Mouse (Mus musculus) thymus, postnatal 36 days (tissue): ENCODE data around the gene Slc10a1.

ENCODE experiments used
- DNase-seq, 2 experiments: peaks; one replicate each; pipeline ENCODE4 v3.0.0; 2022; ENCODE audit warnings: mixed read lengths in 2 of 2

Slc10a1 gene

DNA sequence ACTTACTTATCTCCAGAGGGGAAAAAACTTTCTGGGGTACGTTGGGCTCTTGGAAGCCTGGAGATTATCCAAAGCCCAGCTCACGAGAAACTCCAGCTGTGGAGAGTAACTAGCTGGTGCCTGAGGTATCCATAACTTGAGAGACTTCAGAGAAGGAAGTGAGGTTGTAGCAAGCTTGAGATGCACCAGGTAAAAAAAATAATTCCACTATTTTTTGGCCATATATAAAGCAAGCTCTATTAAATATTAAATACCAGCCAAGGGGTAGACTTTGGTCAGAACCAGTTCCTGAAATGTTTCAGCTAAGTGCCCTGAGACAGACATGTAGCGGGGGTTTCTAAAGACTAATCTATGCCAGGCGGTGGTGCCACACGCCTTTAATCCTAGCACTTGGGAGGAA, at the start of gene Slc10a1:
TSS of gene Slc10a1 (minus strand) at position 101 of the 400 bp plus-strand sequence.
- DNase-seq, result no peak

DNA sequence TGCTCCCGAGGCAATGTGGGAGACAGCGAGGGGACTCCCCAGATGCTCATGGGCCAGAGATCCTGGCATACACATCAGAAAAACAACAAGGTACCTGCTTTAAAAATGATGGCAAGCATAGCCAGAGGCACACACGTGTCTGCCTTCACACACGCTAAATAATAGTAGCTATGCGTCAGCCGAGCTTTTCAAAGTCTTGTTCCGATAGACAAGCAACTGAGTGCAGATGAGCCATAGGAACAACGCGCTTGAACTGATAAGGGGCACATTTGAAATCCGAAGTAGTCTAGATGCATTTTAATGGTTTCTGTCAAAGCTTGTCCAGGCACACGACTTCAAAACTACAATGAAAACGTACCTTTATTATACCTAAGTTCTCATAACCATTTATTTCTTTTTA, 49.1 kb upstream of the Slc10a1 start:
- no peak for DNase-seq

DNA sequence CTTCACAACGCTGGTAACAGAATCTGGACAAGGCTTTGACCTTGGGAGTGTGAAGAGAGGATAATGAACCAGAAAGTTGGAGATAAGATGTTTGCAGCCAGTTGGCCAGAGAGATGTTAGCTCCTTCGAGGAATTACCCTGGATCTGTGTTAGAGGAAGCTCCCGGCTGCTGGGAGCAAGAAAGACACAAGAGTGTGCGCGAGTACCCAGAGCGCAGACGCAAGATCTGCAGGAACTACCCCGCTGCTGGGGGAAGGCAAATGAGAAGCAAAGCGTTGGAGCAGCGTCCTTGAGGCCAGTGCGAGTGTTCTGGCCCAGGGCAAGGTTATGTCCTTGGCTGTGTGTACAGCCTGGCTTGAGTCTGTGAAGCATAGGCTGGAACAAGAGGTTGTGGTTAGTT, 45.0 kb upstream of the Slc10a1 start:
- no peak for DNase-seq

DNA sequence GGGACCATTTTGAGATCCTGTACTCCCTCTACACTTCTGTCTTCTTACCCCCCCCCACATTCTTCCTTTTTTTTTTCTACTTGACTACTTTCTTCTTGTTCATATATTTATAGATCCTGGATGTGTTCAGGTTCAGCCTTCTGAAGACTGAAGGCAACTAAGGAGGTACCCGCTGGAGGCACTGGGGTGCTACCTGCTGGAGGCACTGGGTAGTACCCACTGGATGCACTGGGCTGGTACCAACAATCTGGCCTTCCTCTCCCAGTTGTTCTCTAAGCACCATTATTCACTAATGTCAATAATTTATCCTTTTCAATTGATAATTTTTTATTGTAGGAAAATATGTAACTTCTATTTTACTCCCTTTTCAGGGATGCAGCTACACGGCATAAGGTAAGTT, 43.5 kb upstream of the Slc10a1 start:
- DNase-seq, result no peak

DNA sequence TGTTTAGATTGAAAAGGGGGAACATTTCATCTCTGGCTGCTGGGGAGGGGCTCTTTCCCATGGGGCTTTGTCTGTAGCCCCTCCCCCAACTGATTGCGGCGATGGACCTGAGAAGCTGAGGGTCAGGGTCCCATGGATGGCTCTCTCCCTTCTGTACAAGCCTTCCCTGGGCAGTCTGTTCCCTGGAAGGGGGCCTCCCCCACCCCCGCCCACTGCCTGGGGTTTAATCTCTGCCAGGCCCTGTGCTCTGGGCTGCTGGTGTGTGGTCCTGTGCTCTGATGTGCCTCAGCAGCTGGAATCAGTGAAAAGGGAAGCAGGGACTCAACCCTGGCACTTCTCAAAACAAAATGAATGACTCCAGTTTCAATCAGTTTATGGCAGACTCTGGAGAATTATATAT, 41.3 kb upstream of the Slc10a1 start:
- DNase-seq, result no peak

DNA sequence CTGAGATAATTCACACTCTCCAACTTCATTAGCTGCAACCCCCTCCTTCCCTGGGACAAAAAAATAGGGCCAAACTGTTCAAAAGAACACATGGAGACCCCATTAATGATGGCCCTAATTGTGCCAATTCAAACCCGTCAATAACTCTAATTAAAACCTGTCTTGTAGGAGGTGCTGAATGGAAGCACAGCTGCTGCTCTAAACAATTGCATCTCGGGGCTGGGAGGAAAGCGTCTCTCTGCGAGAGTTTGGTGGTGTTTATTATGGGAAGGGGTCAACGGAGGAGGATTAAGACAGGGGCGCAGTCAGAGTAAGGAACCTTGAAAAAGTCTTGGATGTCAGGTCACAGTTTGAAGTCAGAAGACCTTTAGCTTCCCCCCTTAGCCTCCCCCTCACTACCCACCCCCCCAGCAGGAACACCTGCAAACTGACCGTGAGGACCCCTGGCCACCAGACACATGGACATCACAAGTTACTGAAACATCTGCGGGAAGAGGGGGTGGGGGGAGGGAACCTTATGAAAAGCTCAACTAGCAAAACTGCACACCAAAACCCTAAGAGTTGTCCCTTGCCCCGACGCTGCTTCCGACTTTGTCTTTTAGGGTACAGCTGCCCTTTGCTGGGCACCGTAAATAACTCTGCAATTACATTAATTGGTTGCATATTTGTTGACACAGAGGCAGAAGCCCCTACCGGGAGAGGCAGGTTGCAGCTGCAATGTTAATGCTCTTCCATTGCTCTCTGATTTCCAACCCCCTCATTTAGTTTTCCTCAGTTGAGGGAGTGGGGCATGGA, 34.5 kb upstream of the Slc10a1 start:
- DNase-seq, result no peak

DNA sequence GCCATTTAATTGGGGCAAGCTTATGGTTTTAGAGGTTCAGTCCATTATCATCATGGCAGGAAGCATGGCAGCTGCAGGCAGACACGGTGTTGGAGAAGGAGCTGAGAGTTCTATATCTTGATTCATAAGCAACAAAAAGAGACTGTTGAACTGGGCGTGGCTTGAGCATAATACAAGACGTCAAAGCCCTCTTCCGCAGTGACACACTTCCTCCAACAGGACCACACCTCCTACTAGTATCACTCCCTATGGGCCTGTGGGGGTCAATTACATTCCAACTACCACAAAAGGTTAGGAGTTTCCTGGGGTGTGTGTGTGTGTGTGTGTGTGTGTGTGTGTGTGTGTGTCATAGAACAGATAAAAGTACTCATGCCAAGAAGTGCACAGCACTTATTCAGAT, 32.4 kb upstream of the Slc10a1 start:
- no peak for DNase-seq

DNA sequence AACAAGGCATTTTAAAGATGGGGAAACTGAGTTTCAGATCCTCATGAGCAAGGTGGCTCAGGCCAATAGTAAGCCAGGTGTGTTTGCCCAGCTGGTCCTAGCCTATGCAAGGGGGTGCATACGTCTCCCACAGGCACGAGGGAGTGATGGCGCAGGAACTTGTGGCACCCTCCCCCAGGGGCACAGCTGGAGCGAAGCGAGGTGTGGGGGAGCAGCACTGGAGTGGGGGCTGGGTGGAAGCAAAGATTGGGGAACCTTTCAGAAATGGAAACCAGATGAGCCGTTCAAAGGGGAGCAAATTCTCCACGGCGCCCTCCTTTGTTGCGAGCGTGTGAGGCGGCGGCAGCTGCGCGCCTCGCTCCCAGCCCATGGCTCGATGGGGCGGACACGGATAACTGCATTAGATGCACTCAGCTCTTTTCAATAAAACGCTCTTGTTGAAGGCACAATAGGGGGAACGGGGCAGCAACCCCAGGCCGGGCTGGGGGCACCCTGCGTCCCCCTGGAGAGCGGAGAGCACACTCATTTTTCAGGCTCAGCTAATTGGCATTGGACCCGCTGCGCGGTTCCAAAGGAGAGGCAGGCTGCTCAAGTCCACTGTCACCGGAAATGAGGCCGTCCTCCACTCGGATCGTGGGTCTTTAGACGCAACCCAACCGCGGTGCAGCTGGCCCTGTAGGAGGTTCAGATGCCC, 30.2 kb upstream of the Slc10a1 start:
- DNase-seq, result peak; percentile 35 to 63

DNA sequence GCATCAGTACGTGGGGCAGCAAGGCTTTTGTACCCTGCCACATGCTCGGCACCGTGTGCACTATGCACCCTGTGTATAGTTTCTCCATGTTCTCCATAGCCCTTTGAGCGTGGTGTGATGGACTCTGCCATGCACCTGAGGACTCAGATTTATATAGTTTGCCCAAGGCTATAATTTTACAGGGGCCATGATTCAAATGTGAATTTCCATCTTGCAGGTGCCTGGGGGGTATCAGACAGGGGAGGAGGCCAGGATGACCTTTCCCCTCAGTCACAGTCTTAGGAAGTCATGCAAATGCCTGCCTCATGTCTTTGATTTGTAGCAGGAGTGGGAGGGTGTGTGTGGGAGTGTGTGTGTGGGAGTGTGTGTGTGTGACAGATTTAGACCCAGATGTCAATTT, 29.1 kb upstream of the Slc10a1 start:
- no peak for DNase-seq

DNA sequence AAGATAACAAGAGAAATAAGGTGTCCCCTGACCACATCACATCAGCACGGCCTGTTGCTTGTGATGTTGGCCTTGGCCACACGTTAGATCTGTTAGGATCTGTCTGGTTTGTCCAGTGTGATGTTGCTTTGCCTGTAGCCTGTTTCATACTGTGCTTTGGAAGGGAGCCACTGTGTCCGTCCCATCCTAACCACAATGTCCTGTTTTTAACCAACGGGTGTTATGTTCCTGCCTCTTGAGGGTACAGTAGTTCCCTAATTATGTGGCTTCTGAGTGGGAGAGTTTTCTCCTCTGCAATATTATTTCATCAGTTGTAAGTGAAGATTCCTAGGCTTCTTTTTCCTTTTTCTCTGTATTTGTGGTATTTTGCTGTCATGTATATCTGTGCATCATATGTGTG, 26.8 kb upstream of the Slc10a1 start:
- no peak for DNase-seq

DNA sequence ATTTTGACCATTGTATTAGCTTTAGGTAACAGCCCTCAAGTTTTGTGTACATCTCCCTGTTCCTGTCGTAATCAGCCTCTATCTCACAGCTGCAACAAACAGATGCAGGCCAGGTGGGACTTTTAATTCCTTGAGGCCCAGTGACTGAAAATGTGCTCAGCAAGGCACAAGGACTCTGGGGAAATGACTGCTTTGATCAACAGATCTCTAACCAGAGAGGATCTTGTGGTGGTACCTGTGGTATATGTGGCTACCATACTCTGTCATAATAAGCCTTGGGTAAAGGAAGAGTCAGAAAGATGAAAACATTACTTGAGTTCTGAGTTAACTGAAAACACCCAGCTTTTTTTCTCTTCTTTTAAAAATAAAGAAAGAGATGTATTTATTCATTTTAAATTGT, 25.3 kb upstream of the Slc10a1 start:
- peak in 1 of 2 experiments; percentile 26 for DNase-seq

DNA sequence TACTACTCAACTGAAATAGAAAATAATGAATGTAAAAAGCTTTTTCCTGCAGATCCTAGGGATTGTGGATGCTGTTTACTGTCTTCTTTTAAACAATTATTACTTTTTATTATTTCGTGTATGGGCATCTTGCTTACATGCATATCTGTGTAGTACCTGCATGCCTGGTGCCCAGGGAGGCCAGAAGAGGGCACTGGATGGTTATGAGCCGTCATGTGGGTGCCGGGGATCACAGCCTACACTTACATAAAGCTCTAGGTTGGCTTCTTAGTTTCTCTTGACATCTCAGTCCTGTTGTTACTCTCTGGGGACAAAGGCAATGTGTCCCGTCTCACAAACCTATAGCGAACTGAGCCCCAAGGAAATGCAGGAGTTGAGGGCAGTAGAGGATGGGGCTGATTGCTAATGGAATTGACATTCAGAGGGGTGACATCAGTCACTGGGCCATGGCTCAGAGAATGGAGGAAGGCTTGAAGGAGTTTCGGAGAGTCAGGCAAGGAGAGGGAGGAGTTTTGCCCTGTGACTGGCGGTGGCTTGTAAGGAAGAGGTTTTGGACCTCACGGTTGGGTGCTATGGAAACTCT, 24.1 kb upstream of the Slc10a1 start:
- peak; percentile 22 to 40 for DNase-seq

DNA sequence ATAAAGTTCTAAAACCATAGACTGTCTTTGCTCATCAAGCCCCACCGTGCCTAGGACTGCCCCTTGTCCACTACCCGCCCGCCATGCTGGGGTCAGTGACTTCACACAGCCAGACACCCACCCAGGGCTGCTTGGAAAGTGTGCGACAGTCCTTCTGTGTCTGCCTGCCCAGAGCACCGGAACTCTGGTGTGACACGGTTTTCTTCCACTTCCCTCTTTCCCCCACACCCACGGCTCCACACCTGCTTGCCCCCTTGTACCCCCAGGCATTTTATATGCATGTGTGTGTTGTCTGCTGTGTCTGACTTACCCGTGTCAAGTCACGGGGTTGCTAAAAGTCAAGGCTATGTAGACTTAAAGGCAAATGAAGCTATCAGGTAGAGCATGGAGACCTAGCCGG, 23.3 kb upstream of the Slc10a1 start:
- DNase-seq, result peak in 1 of 2 experiments; percentile 48

DNA sequence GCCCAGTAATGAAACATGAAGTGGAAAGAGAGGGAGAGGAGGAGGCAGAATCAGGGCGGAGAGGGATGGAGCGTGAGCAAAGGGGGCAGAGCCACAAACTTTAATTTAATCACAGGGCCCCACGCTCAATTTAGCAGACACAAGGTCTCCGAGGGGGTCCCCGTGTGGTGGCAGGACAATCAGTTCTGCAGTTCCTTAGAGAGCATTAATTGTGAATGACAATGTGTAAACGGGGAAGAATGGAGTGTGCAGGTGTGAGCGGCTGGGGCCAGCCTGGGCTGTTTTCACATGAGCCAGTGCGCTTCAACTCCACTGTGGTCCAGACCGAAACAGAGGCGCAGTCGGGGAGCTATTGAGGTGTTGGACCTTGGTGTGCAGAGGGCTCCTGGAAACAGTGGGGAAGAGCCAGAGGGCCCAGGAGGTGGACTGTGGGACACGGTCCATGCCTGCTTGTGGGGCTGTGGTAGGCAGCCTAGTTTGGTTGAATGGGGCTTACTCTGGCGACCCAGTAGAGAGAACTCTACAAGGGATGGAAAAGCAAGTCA, 22.5 kb upstream of the Slc10a1 start:
- DNase-seq, result no peak

DNA sequence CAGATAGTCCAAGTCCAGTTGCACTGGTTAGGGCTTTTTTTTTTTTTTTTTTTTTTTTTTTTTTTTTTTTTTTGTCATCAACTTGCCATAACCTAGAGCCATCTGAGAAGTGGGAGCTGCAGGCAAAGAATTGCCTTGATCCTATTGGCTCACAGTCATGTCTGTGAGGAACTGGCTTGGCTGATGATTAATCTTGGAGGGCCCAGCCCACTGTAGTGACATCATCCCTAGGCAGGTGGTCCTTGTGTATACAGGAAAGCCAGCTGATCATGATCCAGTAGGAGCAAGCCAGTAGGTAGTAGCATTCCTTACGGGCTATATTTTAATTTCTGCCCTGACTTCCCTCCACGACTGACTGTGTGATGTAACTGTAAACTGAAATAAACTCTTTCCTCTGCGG, 19.8 kb upstream of the Slc10a1 start:
- no peak for DNase-seq

DNA sequence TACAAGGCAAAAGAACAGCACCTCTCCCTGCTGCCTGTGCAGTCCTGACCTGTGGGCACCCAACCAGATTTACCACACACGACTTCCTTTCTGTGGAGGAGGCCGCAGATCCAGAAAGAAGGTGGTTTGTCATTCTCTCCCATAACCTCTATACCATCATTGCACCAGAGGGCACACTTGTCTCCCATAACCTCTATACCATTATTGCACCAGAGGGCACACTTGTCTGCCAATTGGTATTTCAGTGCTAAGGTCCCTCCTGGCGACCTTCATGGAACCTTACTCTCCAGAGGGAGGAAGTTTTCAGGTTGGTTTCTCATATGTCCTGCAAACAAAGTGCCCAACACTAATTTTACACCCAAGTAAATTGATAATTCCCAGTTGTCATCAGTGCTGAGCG, 18.1 kb upstream of the Slc10a1 start:
- no peak for DNase-seq

DNA sequence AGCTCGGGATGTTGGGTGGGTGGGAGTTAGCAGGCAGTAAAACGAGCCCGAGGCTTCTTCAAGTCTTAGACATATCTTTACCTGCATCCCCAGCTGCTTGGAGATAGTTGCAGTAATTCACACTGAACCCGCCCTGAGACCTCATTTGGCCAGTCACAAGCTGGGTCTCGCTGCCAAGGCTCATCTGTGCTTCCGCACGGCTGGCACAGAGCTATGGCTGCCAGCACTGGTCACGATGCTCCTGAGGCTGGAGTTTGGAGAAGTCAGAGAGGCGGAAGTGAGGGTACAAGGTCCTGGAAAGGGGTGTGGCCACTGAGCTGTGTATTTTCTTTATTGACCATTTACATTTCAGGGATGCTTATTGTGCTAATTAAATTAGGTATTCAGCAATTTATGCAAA, 15.2 kb upstream of the Slc10a1 start:
- DNase-seq, result no peak

DNA sequence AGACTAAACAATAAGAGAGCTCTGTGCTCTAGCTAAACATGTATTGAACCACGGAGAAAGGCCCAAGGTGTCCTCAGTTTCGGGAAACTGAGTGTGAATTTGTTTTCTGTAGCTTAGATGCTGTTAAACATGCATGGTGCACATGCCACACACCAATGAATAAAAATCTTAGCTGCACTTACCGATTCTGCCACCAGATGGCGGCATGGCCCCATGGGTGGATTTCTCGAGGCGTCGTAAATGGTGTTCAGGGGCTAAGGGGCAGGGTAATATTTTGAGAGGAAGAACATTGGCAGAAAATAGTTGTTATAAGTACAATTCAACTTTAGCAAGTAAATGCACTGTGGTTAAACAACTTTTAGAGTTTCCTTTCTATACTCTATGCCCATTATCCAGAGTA, 13.8 kb upstream of the Slc10a1 start:
- peak; percentile 65 to 76 for DNase-seq

DNA sequence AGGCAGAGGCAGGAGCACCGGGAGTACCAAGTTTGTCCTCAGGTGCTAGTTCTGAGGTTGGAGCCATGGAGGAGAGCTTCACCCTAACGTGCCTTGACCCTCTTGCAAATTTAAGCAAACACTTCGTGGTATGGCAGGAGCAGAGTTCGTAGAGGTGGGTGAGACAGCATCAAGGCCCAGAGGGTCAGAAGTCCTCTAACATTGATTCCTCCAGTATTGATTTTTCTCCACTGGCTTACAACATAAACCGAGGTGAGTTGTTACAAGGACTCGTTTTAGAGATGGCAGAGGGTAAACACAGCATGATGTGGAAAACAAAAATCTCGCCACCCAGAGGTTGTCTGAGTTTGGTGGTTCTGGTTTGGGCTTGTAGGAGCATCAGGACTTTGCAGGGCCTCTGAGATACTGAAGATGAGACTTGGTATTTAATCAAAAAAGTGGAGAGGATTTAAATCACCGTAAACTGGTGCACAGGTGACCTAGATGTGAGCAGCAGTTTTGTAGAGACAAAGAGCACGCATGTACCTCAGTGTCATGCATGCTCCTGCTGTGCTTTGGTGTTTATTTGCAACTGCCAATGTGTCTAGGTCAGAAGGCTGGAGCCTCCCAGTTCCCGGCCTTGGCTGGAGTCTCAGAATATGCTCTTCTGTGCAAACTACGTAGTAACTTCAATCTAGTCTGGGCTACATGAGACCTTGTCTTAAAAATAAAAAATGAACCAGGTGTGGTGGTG, 7.6 kb upstream of the Slc10a1 start:
- no peak for DNase-seq

DNA sequence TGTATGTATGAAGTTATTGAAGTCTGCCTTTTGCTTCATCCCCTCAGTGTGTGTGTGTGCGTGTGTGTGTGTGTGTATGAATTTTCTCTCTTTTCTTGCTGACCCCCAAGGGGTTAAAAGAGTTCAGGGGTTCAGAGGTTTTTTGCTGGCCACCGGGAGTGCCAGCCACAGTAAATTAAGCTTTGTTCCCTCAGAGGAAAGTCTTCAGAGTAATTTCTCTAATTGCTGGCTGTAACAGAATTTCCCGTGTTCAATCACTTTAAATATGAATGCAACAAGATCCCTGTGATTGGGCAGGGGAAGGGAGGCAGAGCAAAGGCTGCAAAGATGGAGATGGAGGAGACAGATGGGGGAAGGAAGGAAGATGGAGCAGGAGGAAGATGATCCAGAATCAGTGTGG, 3.3 kb upstream of the Slc10a1 start:
- no peak for DNase-seq

DNA sequence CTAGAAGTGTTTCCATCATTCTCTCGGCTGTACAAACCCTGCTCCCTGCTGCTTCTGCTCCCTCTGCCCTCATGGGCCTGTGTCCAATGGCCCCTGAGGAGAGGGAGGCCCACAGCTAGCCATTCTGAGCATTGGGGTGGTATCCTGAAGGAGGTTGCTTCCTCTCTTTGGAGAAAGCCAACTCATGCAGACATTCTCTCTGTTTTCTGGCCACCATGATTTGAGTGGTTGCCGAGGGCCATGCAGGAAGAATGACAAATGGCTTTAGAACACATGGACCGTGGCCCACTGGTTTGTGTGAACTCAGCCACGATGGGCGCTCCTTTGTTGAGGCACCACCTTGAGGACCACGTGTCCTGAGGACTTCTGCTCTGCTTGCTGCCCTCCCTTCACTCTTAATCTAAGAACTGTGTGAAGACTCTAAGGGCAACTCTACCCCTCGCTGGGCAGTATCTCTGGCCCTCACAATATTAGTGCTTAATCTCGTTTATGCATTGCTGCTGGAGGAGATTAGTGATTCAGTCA, 1.7 kb upstream of the Slc10a1 start:
- DNase-seq, result no peak

DNA sequence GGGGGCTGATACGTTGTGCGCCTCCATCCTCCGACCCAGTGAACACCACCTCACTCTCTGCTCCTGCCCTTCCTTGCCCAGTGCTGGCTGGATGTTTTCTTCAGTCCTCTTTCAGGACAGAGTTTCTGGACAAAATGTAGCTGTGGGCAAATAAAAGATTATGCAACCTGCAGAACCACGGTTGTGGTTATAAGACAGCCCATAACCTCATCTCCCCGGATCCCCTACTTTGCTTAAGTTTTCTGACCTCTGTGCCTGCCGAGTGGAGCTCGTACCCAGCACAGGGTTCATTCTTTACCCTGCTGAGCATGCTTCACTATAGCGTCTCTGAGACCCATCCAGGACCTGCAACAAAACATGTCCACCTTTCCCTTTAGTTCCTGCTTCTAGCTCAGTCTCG, 587 bp downstream of the Slc10a1 start:
- no peak for DNase-seq
